Mouse (Mus musculus): Measurements from ENCODE around the gene Krtap12-1. TPM values are rescaled to one million over a fixed set of nuclear protein-coding genes. Genes with fewer than 3 reads are reported as not detected.
"Not testable (repeated sequence)": the region's sequence is repeated elsewhere in the genome, so short reads cannot be mapped to it uniquely, and the experiment has no call there.

Krtap12-1 gene
- polyA plus RNA-seq (2012; rRNA removed): not detected in 2 replicates

GRCm38 (mm10) chr10:77720299-77720698 is at the start of gene Krtap12-1:
TSS of gene Krtap12-1 (plus strand) at chr10:77720599.
- not testable (repeated sequence) for DNase-seq (ENCODE audit: low read depth)

DNA sequence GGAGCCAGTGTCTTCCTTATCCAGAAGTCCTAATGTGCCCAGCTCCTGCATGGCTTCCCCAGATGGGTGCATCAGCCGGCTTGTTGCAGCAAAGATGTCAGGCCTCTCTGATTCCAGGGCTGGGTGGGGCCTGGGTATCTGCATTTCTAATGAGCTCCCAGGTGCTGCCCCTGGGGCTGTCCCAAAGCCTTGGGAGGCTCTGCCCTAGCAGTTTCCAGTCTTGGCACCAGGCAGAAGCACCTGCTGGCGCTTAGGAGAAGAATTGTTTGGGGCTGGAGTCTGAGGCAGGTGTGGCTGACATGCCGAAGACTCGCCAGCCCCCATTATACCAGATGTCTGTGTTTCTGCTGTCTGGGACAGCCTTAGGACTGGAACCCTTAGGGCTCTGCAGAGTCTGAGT is 49.7 kb upstream of the Krtap12-1 start:
- TF ChIP-seq POLR2A (IDR thresholded peaks at IDR 0.05; ENCODE audit: borderline replicate concordance, extremely low read depth, insufficient read depth, insufficient read length, poor library complexity, severe bottlenecking) (no peak), CTCF (IDR thresholded peaks at IDR 0.05; ENCODE audit: borderline replicate concordance, extremely low read depth, insufficient read depth, insufficient read length) (no peak)

GRCm38 (mm10) chr10:77671519-77671918 is 48.9 kb upstream of the Krtap12-1 start:
- no peak for TF ChIP-seq POLR2A (IDR thresholded peaks at IDR 0.05; ENCODE audit: borderline replicate concordance, extremely low read depth, insufficient read depth, insufficient read length, poor library complexity, severe bottlenecking)

More for the DNA sequence above, 49.7 kb upstream of the Krtap12-1 start:
- no peak for DNase-seq (ENCODE audit: low read depth)

DNA sequence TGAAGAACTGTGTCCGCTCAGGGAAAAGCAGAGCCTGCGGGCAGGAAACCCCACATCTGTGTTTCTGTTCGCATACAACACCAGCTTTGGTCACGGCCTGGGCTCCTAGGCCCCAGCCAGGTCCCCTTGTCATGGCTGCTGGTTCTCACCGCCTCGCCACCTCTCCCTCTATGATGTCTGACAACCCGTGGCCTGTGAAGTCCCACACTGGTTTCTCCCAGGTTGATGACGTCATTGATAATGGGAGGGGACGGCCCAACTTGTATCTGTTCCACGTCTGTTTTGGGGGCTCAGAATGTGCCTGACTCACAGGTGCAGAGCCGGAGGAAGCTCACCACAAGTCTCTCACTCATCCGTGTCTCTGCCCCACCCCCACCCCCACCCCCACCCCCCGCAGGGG is 46.6 kb upstream of the Krtap12-1 start:
- TF ChIP-seq CTCF (IDR thresholded peaks at IDR 0.05; ENCODE audit: borderline replicate concordance, extremely low read depth, insufficient read depth, insufficient read length) (no peak), POLR2A (IDR thresholded peaks at IDR 0.05; ENCODE audit: borderline replicate concordance, extremely low read depth, insufficient read depth, insufficient read length, poor library complexity, severe bottlenecking) (no peak)
- DNase-seq (ENCODE audit: low read depth): no peak

More at GRCm38 (mm10) chr10:77671519-77671918, 48.9 kb upstream of the Krtap12-1 start:
- DNase-seq (ENCODE audit: low read depth): no peak

DNA sequence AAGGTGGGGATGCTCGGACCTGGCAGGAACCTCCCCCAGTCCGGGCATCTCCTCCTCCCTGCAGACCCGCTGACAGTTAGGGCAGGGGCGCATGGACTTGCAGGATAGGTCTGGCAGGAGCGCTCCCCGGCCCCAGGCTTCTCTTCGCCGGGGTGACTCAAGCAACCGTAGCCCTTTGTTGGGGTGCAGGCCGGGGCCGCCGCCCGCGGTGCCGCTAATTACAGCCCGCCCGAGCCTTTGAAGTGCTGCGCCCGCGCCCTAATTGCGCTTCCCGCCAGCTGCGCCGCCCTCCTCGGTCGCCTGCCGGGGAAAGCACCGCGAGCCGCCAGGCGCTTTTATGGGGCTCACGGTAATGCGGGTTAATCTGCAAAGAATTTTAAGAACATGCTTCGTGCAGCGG is 42.8 kb upstream of the Krtap12-1 start:
- TF ChIP-seq CTCF (IDR thresholded peaks at IDR 0.05; ENCODE audit: borderline replicate concordance, extremely low read depth, insufficient read depth, insufficient read length) (no peak), POLR2A (IDR thresholded peaks at IDR 0.05; ENCODE audit: borderline replicate concordance, extremely low read depth, insufficient read depth, insufficient read length, poor library complexity, severe bottlenecking) (no peak)
- peak; percentile 76 for DNase-seq (ENCODE audit: low read depth)

- DNase-seq (ENCODE audit: low read depth): no peak
- TF ChIP-seq POLR2A (IDR thresholded peaks at IDR 0.05; ENCODE audit: borderline replicate concordance, extremely low read depth, insufficient read depth, insufficient read length, poor library complexity, severe bottlenecking) (no peak), CTCF (IDR thresholded peaks at IDR 0.05; ENCODE audit: borderline replicate concordance, extremely low read depth, insufficient read depth, insufficient read length) (no peak)
Observed at GRCm38 (mm10) chr10:77682994-77683393, 37.4 kb upstream of the Krtap12-1 start.

DNA sequence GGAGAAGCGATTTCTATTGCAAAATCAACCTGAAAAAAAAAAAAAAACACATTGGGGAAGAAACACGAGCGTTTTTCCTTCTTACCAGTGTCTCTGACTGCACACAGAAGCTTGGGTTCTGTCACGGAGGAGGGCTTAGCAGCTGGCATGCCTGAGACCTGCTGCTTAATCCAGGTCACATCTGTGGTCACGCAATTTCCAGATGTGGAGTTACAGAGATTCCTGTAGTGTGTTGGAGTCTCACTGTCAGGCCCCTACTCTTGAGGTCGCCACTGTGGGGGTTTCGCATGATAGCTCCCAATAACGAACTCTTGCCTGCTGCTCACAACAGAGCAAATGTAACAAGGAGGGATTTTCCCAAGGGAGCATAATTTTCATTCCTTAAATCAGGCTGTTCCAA is 36.2 kb upstream of the Krtap12-1 start:
- no peak for TF ChIP-seq POLR2A (IDR thresholded peaks at IDR 0.05; ENCODE audit: borderline replicate concordance, extremely low read depth, insufficient read depth, insufficient read length, poor library complexity, severe bottlenecking)
- no peak for TF ChIP-seq CTCF (IDR thresholded peaks at IDR 0.05; ENCODE audit: borderline replicate concordance, extremely low read depth, insufficient read depth, insufficient read length)
- no peak for DNase-seq (ENCODE audit: low read depth)

- no peak for TF ChIP-seq CTCF (IDR thresholded peaks at IDR 0.05; ENCODE audit: borderline replicate concordance, extremely low read depth, insufficient read depth, insufficient read length)
- no peak for DNase-seq (ENCODE audit: low read depth)
Observed at GRCm38 (mm10) chr10:77685895-77686664, 34.3 kb upstream of the Krtap12-1 start, which contains the start of gene Tspear. TSS of gene Tspear (plus strand) at chr10:77686569.

- no peak for TF ChIP-seq POLR2A (IDR thresholded peaks at IDR 0.05; ENCODE audit: borderline replicate concordance, extremely low read depth, insufficient read depth, insufficient read length, poor library complexity, severe bottlenecking)
- TF ChIP-seq CTCF (IDR thresholded peaks at IDR 0.05; ENCODE audit: borderline replicate concordance, extremely low read depth, insufficient read depth, insufficient read length): no peak
- no peak for DNase-seq (ENCODE audit: low read depth)
Observed at GRCm38 (mm10) chr10:77687021-77687420, 33.4 kb upstream of the Krtap12-1 start.

DNA sequence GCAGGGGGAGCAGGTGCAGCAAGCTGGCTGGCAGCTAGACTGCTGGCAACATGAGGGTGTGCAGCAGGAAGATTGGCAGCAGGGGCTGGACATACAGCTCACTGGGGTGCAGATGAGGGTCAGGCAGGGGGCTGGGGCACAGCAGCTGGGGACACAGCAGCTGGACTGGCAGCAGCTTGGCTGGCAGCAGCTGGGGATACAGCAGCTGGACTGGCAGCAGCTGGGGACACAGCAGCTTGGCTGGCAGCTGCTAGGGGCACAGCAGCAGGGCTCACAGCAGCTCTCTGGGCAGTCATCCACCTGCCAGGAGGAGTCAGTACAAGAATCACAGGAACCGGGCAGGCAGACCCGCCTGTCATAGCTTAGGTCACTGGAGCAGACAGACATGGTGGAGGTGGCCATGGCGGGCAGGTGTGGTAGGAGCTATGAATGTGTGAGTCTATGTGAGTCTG is 30.0 kb upstream of the Krtap12-1 start, which contains the start of gene Gm19402:
Gm19402 (minus strand) TSS at position 402 of the 452 bp plus-strand sequence.
- DNase-seq (ENCODE audit: low read depth): not testable (repeated sequence)

GRCm38 (mm10) chr10:77697133-77697532 is 23.3 kb upstream of the Krtap12-1 start, which contains the start of gene Gm9508:
TSS of gene Gm9508 (minus strand) at chr10:77697233.
- DNase-seq (ENCODE audit: low read depth): no peak
- TF ChIP-seq CTCF (IDR thresholded peaks at IDR 0.05; ENCODE audit: borderline replicate concordance, extremely low read depth, insufficient read depth, insufficient read length): no peak
- no peak for TF ChIP-seq POLR2A (IDR thresholded peaks at IDR 0.05; ENCODE audit: borderline replicate concordance, extremely low read depth, insufficient read depth, insufficient read length, poor library complexity, severe bottlenecking)

DNA sequence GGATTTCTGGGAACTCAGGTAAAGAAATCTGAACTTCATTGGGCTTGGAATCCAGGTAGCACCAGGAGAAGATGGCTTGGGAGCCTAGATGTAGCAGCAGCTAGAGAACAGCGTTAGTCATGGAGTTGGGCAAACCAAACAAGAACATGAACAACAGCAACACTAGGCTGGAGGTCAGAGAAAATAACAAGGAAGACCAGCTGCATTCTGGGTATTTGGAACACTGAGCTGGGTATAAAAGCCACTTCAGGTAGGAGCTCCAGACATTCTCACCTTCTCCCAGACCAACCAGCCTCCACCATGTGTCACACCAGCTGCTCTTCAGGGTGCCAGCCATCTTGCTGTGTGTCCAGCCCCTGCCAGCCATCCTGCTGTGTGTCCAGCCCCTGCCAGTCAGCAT is 14.1 kb upstream of the Krtap12-1 start, which contains the start of gene Gm10272:
Gm10272 (plus strand) TSS at position 301 of the 400 bp plus-strand sequence.
- TF ChIP-seq POLR2A (IDR thresholded peaks at IDR 0.05; ENCODE audit: borderline replicate concordance, extremely low read depth, insufficient read depth, insufficient read length, poor library complexity, severe bottlenecking) (no peak), CTCF (IDR thresholded peaks at IDR 0.05; ENCODE audit: borderline replicate concordance, extremely low read depth, insufficient read depth, insufficient read length) (no peak)
- DNase-seq (ENCODE audit: low read depth): no peak
